Mouse (Mus musculus) ES-E14 (cell line): ENCODE data around the gene Arhgef19. TPM values are rescaled to one million over a fixed set of nuclear protein-coding genes. Genes with fewer than 3 reads are reported as not detected.

Source experiments
- DNase-seq: peaks from one replicate; pipeline ENCODE4 v3.0.0-alpha.2; 2013; ENCODE audit warnings: low read depth, low spot score
- H3K27ac ChIP-seq: 2 replicates; pipeline ENCODE4 v1.5.1; 2012; ENCODE audit warnings: low read depth, mild to moderate bottlenecking, low read length, moderate library complexity, mixed read lengths; ENCODE audit not compliant: poor library complexity, insufficient read depth, severe bottlenecking
- H3K36me3 ChIP-seq: 2 replicates; pipeline ENCODE4 v1.6.1; 2012; ENCODE audit warnings: mild to moderate bottlenecking, low read length, moderate library complexity, mixed read lengths; ENCODE audit not compliant: control insufficient read depth, poor library complexity, insufficient read depth, severe bottlenecking
- H3K4me1 ChIP-seq, 2 experiments: fragments of 150-350 bp in 1 of 2; sonication (generic) in 1 of 2; 2 replicates each; pipeline ENCODE4 v1.6.1; 2012; ENCODE audit warnings: low read length in 2 of 2, mild to moderate bottlenecking in 1 of 2, mixed read lengths in 1 of 2; ENCODE audit not compliant: control insufficient read depth in 2 of 2, insufficient read depth in 2 of 2, poor library complexity in 1 of 2
- H3K4me3 ChIP-seq, 2 experiments: fragments of 150-350 bp in 1 of 2; sonication (generic) in 1 of 2; 2 replicates each; pipeline ENCODE4 v1.5.1; 2012; ENCODE audit warnings: low read length in 2 of 2, low read depth in 1 of 2, mild to moderate bottlenecking in 1 of 2, mixed read lengths in 1 of 2; ENCODE audit not compliant: insufficient read depth in 1 of 2, poor library complexity in 1 of 2, severe bottlenecking in 1 of 2
- H3K9ac ChIP-seq: 2 replicates; pipeline ENCODE4 v1.6.1; 2012; ENCODE audit warnings: low read depth, mild to moderate bottlenecking, low read length, mixed read lengths; ENCODE audit not compliant: poor library complexity, insufficient read depth, severe bottlenecking
- H3K9me3 ChIP-seq: fragments of 150-350 bp; sonication (generic); 2 replicates; pipeline ENCODE4 v1.6.1; 2012; ENCODE audit warnings: low read depth, mild to moderate bottlenecking, low read length; ENCODE audit not compliant: control insufficient read depth, insufficient read depth
- CHD2 ChIP-seq: IDR thresholded peaks from 2 replicates; pipeline ENCODE4 v1.6.1; 2014; ENCODE audit warnings: mild to moderate bottlenecking, low read depth, low read length, inconsistent platforms
- HCFC1 ChIP-seq: IDR thresholded peaks from 2 replicates; pipeline ENCODE4 v1.6.1; 2012; ENCODE audit warnings: low read length, inconsistent platforms, borderline replicate concordance; ENCODE audit not compliant: insufficient read depth
- MAFK ChIP-seq: IDR thresholded peaks from 2 replicates; pipeline ENCODE4 v1.6.1; 2014; ENCODE audit warnings: mild to moderate bottlenecking, low read depth, low read length, inconsistent platforms; ENCODE audit not compliant: insufficient read depth
- ZC3H11A ChIP-seq: IDR thresholded peaks from 2 replicates; pipeline ENCODE4 v1.6.1; 2012; ENCODE audit warnings: low read depth, mild to moderate bottlenecking, inconsistent platforms, low read length, borderline replicate concordance
- ZNF384 ChIP-seq: IDR thresholded peaks from 2 replicates; pipeline ENCODE4 v1.6.1; 2012; ENCODE audit warnings: low read depth, low read length, inconsistent platforms
- in situ Hi-C, 2 experiments: fragments of 600-800 bp; cut with MboI; formaldehyde crosslinking; loops; one replicate each; pipeline ENCODE4 v1.15.1; 2025; ENCODE audit warnings: low sequenced_read_pairs in 2 of 2, inconsistent platforms in 1 of 2; ENCODE audit not compliant: unreplicated experiment in 2 of 2
- total RNA-seq: library from RNA; depleted of rRNA; stranded (reverse); fragments of 300-350 nt; gene quantifications from 2 replicates; pipeline ENCODE4 v1.2.3, GENCODE M21; 2012

Gene Arhgef19
- total RNA-seq, 1 experiment: 1.7 TPM

- in situ Hi-C loops: no loop called here
- Histone ChIP-seq H3K4me3 (no peak overlapping the region), H3K27ac (no peak overlapping the region), H3K9ac (no peak overlapping the region), H3K4me1 (peaks cover 0 to 4% of the 10 kb centered on the region in 2 experiments; a peak in 1 of 4 replicates), H3K9me3 (no peaks in the 10 kb centered on the region), H3K36me3 (no peaks in the 10 kb centered on the region)
- no peak for DNase-seq
- TF ChIP-seq HCFC1 (no peak), CHD2 (no peak), ZNF384 (no peak), MAFK (no peak), ZC3H11A (no peak)
These were observed 16.5 kb upstream of the Arhgef19 start for GRCm38 (mm10) chr4:141222752-141223151.

GRCm38 (mm10) chr4:141228687-141229086, 10.6 kb upstream of the Arhgef19 start:
- Histone ChIP-seq H3K27ac (no peak overlapping the region), H3K9ac (no peak overlapping the region), H3K4me3 (no peak overlapping the region), H3K9me3 (no peaks in the 10 kb centered on the region), H3K36me3 (no peaks in the 10 kb centered on the region), H3K4me1 (peaks cover 0 to 9% of the 10 kb centered on the region in 2 experiments; a peak in 1 of 4 replicates)
- TF ChIP-seq ZNF384: no peak
- no peak for TF ChIP-seq HCFC1
- TF ChIP-seq ZC3H11A: no peak
- TF ChIP-seq CHD2: no peak
- no peak for TF ChIP-seq MAFK
- in situ Hi-C loops: no loop called here
- no peak for DNase-seq

GRCm38 (mm10) chr4:141233196-141233595, 6.1 kb upstream of the Arhgef19 start:
- no peak overlapping the region for H3K27ac ChIP-seq
- DNase-seq: no peak
- TF ChIP-seq MAFK: no peak
- no peak for TF ChIP-seq CHD2
- no peak for TF ChIP-seq ZNF384
- TF ChIP-seq ZC3H11A: no peak
- no peak for TF ChIP-seq HCFC1
- in situ Hi-C loops: no loop called here
- H3K9ac ChIP-seq: no peak overlapping the region
- H3K4me1 ChIP-seq: peaks cover 0 to 9% of the 10 kb centered on the region in 2 experiments; a peak in 1 of 4 replicates
- no peak overlapping the region for H3K4me3 ChIP-seq
- no peaks in the 10 kb centered on the region for H3K36me3 ChIP-seq
- H3K9me3 ChIP-seq: no peaks in the 10 kb centered on the region

GRCm38 (mm10) chr4:141235537-141236111, 3.7 kb upstream of the Arhgef19 start:
- H3K9ac ChIP-seq: no peak overlapping the region
- no peak for DNase-seq
- in situ Hi-C loops: no loop called here

GRCm38 (mm10) chr4:141236856-141237255, 2.4 kb upstream of the Arhgef19 start:
- Histone ChIP-seq H3K4me1 (peaks cover 12 to 14% of the 10 kb centered on the region in 2 experiments), H3K36me3 (no peaks in the 10 kb centered on the region), H3K9ac (no peak overlapping the region), H3K9me3 (no peaks in the 10 kb centered on the region), H3K4me3 (no peak overlapping the region), H3K27ac (no peak overlapping the region)
- in situ Hi-C loops: no loop called here
- no peak for TF ChIP-seq MAFK
- TF ChIP-seq ZC3H11A: no peak
- TF ChIP-seq ZNF384: no peak
- TF ChIP-seq CHD2: no peak
- TF ChIP-seq HCFC1: no peak
- DNase-seq: no peak

More at GRCm38 (mm10) chr4:141235537-141236111, 3.7 kb upstream of the Arhgef19 start:
- peaks cover 6 to 7% of the 10 kb centered on the region in 2 experiments; a peak in 3 of 4 replicates for H3K4me1 ChIP-seq
- H3K4me3 ChIP-seq: no peak overlapping the region
- no peak overlapping the region for H3K27ac ChIP-seq
- TF ChIP-seq ZC3H11A: no peak
- no peak for TF ChIP-seq HCFC1
- no peak for TF ChIP-seq ZNF384
- no peak for TF ChIP-seq CHD2
- no peaks in the 10 kb centered on the region for H3K9me3 ChIP-seq
- H3K36me3 ChIP-seq: no peaks in the 10 kb centered on the region
